Mouse (Mus musculus): ENCODE results near the gene Banf2. TPM values are rescaled to one million over a fixed set of nuclear protein-coding genes. Genes with fewer than 3 reads are reported as not detected.

The Banf2 gene
- polyA plus RNA-seq, 1 experiment: not detected

GRCm38 (mm10) chr2:144045756-144046560 lies 13.1 kb downstream of the Banf2 start:
- H3K4me3 ChIP-seq (replicated peaks; ENCODE audit: control insufficient read depth, low read depth, low read length): no peak overlapping the region

GRCm38 (mm10) chr2:144046916-144047315 lies 14.1 kb downstream of the Banf2 start:
- no peak overlapping the region for H3K4me3 ChIP-seq (replicated peaks; ENCODE audit: control insufficient read depth, low read depth, low read length)
- H3K27ac ChIP-seq (ENCODE audit: control insufficient read depth, insufficient read depth, low read depth, low read length, poor library complexity): no peak overlapping the region
- no peaks in the 10 kb centered on the region; the same call in none of the 2 replicates for H3K4me1 ChIP-seq (ENCODE audit: control insufficient read depth, insufficient read depth, low read length)
- no peak for TF ChIP-seq POLR2A (IDR thresholded peaks at IDR 0.05; ENCODE audit: borderline replicate concordance, control insufficient read depth, low read depth, low read length)
- TF ChIP-seq CTCF (IDR thresholded peaks at IDR 0.05; ENCODE audit: control insufficient read depth, insufficient read depth, low read length): no peak
- WGBS: 23% methylated on average over 11 of the region's 11 CpGs

More at GRCm38 (mm10) chr2:144045756-144046560, 13.1 kb downstream of the Banf2 start:
- 70% methylated on average over 5 of the region's 5 CpGs for WGBS
- H3K27ac ChIP-seq (ENCODE audit: control insufficient read depth, insufficient read depth, low read depth, low read length, poor library complexity): no peak overlapping the region
- TF ChIP-seq POLR2A (IDR thresholded peaks at IDR 0.05; ENCODE audit: borderline replicate concordance, control insufficient read depth, low read depth, low read length): no peak
- TF ChIP-seq CTCF (IDR thresholded peaks at IDR 0.05; ENCODE audit: control insufficient read depth, insufficient read depth, low read length): no peak
- H3K4me1 ChIP-seq (ENCODE audit: control insufficient read depth, insufficient read depth, low read length): no peaks in the 10 kb centered on the region; the same call in none of the 2 replicates

GRCm38 (mm10) chr2:144050146-144050680 lies 17.4 kb downstream of the Banf2 start:
- Histone ChIP-seq H3K4me1 (ENCODE audit: control insufficient read depth, insufficient read depth, low read length) (no peaks in the 10 kb centered on the region; the same call in none of the 2 replicates), H3K4me3 (replicated peaks; ENCODE audit: control insufficient read depth, low read depth, low read length) (no peak overlapping the region), H3K27ac (ENCODE audit: control insufficient read depth, insufficient read depth, low read depth, low read length, poor library complexity) (no peak overlapping the region)
- 48% methylated on average over 8 of the region's 8 CpGs for WGBS
- no peak for TF ChIP-seq CTCF (IDR thresholded peaks at IDR 0.05; ENCODE audit: control insufficient read depth, insufficient read depth, low read length)
- TF ChIP-seq POLR2A (IDR thresholded peaks at IDR 0.05; ENCODE audit: borderline replicate concordance, control insufficient read depth, low read depth, low read length): no peak

- WGBS: 75% methylated on average over 6 of the region's 6 CpGs
- TF ChIP-seq CTCF (IDR thresholded peaks at IDR 0.05; ENCODE audit: control insufficient read depth, insufficient read depth, low read length) (no peak), POLR2A (IDR thresholded peaks at IDR 0.05; ENCODE audit: borderline replicate concordance, control insufficient read depth, low read depth, low read length) (no peak)
- Histone ChIP-seq H3K4me3 (replicated peaks; ENCODE audit: control insufficient read depth, low read depth, low read length) (no peak overlapping the region), H3K4me1 (ENCODE audit: control insufficient read depth, insufficient read depth, low read length) (no peaks in the 10 kb centered on the region; the same call in none of the 2 replicates), H3K27ac (ENCODE audit: control insufficient read depth, insufficient read depth, low read depth, low read length, poor library complexity) (no peak overlapping the region)
Observed at GRCm38 (mm10) chr2:144050861-144051260, 18.0 kb downstream of the Banf2 start.

- Histone ChIP-seq H3K4me1 (ENCODE audit: control insufficient read depth, insufficient read depth, low read length) (no peaks in the 10 kb centered on the region; the same call in none of the 2 replicates), H3K4me3 (replicated peaks; ENCODE audit: control insufficient read depth, low read depth, low read length) (no peak overlapping the region), H3K27ac (ENCODE audit: control insufficient read depth, insufficient read depth, low read depth, low read length, poor library complexity) (no peak overlapping the region)
- WGBS: 85% methylated on average over 8 of the region's 8 CpGs
- TF ChIP-seq CTCF (IDR thresholded peaks at IDR 0.05; ENCODE audit: control insufficient read depth, insufficient read depth, low read length) (no peak), POLR2A (IDR thresholded peaks at IDR 0.05; ENCODE audit: borderline replicate concordance, control insufficient read depth, low read depth, low read length) (no peak)
Observed at GRCm38 (mm10) chr2:144052410-144053065, 19.7 kb downstream of the Banf2 start.

GRCm38 (mm10) chr2:144057735-144058134 lies 24.9 kb downstream of the Banf2 start:
- Histone ChIP-seq H3K4me3 (replicated peaks; ENCODE audit: control insufficient read depth, low read depth, low read length) (no peak overlapping the region), H3K4me1 (ENCODE audit: control insufficient read depth, insufficient read depth, low read length) (no peaks in the 10 kb centered on the region), H3K27ac (ENCODE audit: control insufficient read depth, insufficient read depth, low read depth, low read length, poor library complexity) (no peak overlapping the region)
- TF ChIP-seq CTCF (IDR thresholded peaks at IDR 0.05; ENCODE audit: control insufficient read depth, insufficient read depth, low read length): no peak
- no peak for TF ChIP-seq POLR2A (IDR thresholded peaks at IDR 0.05; ENCODE audit: borderline replicate concordance, control insufficient read depth, low read depth, low read length)
- 81% methylated on average over 2 of the region's 2 CpGs for WGBS

GRCm38 (mm10) chr2:144061701-144062100 lies 28.8 kb downstream of the Banf2 start:
- no peak overlapping the region for H3K27ac ChIP-seq (ENCODE audit: control insufficient read depth, insufficient read depth, low read depth, low read length, poor library complexity)
- TF ChIP-seq CTCF (IDR thresholded peaks at IDR 0.05; ENCODE audit: control insufficient read depth, insufficient read depth, low read length) (no peak), POLR2A (IDR thresholded peaks at IDR 0.05; ENCODE audit: borderline replicate concordance, control insufficient read depth, low read depth, low read length) (no peak)
- 81% methylated on average over 6 of the region's 6 CpGs for WGBS
- H3K4me1 ChIP-seq (ENCODE audit: control insufficient read depth, insufficient read depth, low read length): no peaks in the 10 kb centered on the region
- no peak overlapping the region for H3K4me3 ChIP-seq (replicated peaks; ENCODE audit: control insufficient read depth, low read depth, low read length)

- Histone ChIP-seq H3K4me3 (replicated peaks; ENCODE audit: control insufficient read depth, low read depth, low read length) (no peak overlapping the region), H3K4me1 (ENCODE audit: control insufficient read depth, insufficient read depth, low read length) (no peaks in the 10 kb centered on the region; the same call in 1 of the 2 replicates), H3K27ac (ENCODE audit: control insufficient read depth, insufficient read depth, low read depth, low read length, poor library complexity) (no peak overlapping the region)
- TF ChIP-seq POLR2A (IDR thresholded peaks at IDR 0.05; ENCODE audit: borderline replicate concordance, control insufficient read depth, low read depth, low read length) (no peak), CTCF (IDR thresholded peaks at IDR 0.05; ENCODE audit: control insufficient read depth, insufficient read depth, low read length) (no peak)
- 84% methylated on average over 2 of the region's 2 CpGs for WGBS
Observed at GRCm38 (mm10) chr2:144065499-144065898, 32.6 kb downstream of the Banf2 start.

Measured in bone marrow, adult 2 months (tissue).